Mouse (Mus musculus) c-Kit-negative CD71-positive TER-119-positive erythroid progenitor cells, embryonic 14.5 days (primary cell): ENCODE data around the gene Rasl10b.
A peak's percentile ranks its signal among the peaks of the same experiment; 100 is the strongest.

Source experiments
- DNase-seq: peaks from one replicate; pipeline ENCODE4 v3.0.0-alpha.2; 2013; ENCODE audit warnings: low read depth, low spot score

Gene Rasl10b

GRCm38 (mm10) chr11:83409087-83409754 lies at the start of gene Rasl10b:
Gene Rasl10b (plus strand): TSS chr11:83409137.
- DNase-seq = no peak

GRCm38 (mm10) chr11:83364656-83365055 lies 44.3 kb upstream of the Rasl10b start:
- DNase-seq = no peak

GRCm38 (mm10) chr11:83371267-83371666 lies 37.7 kb upstream of the Rasl10b start:
- no peak for DNase-seq

- no peak for DNase-seq
Measured at GRCm38 (mm10) chr11:83379745-83380341, 29.1 kb upstream of the Rasl10b start.

GRCm38 (mm10) chr11:83382876-83383531 lies 25.9 kb upstream of the Rasl10b start:
- DNase-seq = no peak

GRCm38 (mm10) chr11:83383532-83383887 lies 25.4 kb upstream of the Rasl10b start:
- no peak for DNase-seq

GRCm38 (mm10) chr11:83393062-83393461 lies 15.9 kb upstream of the Rasl10b start:
- DNase-seq = no peak

GRCm38 (mm10) chr11:83394802-83395439 lies 14.0 kb upstream of the Rasl10b start:
- DNase-seq = no peak

- DNase-seq = no peak
Measured at GRCm38 (mm10) chr11:83397626-83398025, 11.3 kb upstream of the Rasl10b start.

- DNase-seq = no peak
Measured at GRCm38 (mm10) chr11:83398724-83399123, 10.2 kb upstream of the Rasl10b start.

- DNase-seq = no peak
Measured at GRCm38 (mm10) chr11:83403787-83404186, 5.2 kb upstream of the Rasl10b start.

GRCm38 (mm10) chr11:83406391-83406790 lies 2.5 kb upstream of the Rasl10b start:
- DNase-seq = no peak

- no peak for DNase-seq
Measured at GRCm38 (mm10) chr11:83408242-83408641, 695 bp upstream of the Rasl10b start.

GRCm38 (mm10) chr11:83409792-83410291 lies 905 bp downstream of the Rasl10b start:
- DNase-seq = no peak

- DNase-seq = no peak
Measured at GRCm38 (mm10) chr11:83410510-83410909, 1.6 kb downstream of the Rasl10b start.

GRCm38 (mm10) chr11:83417080-83417479 lies 8.1 kb downstream of the Rasl10b start:
- no peak for DNase-seq

GRCm38 (mm10) chr11:83417708-83418107 lies 8.8 kb downstream of the Rasl10b start:
- no peak for DNase-seq

GRCm38 (mm10) chr11:83418566-83418965 lies 9.6 kb downstream of the Rasl10b start:
- no peak for DNase-seq

GRCm38 (mm10) chr11:83420338-83420737 lies 11.4 kb downstream of the Rasl10b start:
- no peak for DNase-seq

GRCm38 (mm10) chr11:83421305-83421704 lies 12.4 kb downstream of the Rasl10b start:
- no peak for DNase-seq

- DNase-seq = peak; percentile 52
Measured at GRCm38 (mm10) chr11:83424681-83425080, 15.7 kb downstream of the Rasl10b start.

GRCm38 (mm10) chr11:83426964-83427363 lies 18.0 kb downstream of the Rasl10b start:
- DNase-seq = no peak
